Mouse (Mus musculus) heart, adult 2 months (tissue): ENCODE measurements around the gene Lhx2.

ENCODE experiments used
- CTCF ChIP-seq: fragments of 200-600 bp; IDR thresholded peaks from 2 replicates; pipeline ENCODE4 v1.8.1; 2022; ENCODE audit warnings: antibody characterized with exemption, mild to moderate bottlenecking, moderate library complexity
- EP300 ChIP-seq: fragments of 200-500 bp; IDR thresholded peaks from 2 replicates; pipeline ENCODE4 v1.6.1; 2011; ENCODE audit warnings: low read depth, low read length, control low read depth; ENCODE audit not compliant: insufficient read depth
- POLR2A ChIP-seq: fragments of 200-500 bp; IDR thresholded peaks from 2 replicates; pipeline ENCODE4 v1.6.1; 2011; ENCODE audit warnings: mild to moderate bottlenecking, low read depth, low read length, control low read depth; ENCODE audit not compliant: insufficient read depth

DNA sequence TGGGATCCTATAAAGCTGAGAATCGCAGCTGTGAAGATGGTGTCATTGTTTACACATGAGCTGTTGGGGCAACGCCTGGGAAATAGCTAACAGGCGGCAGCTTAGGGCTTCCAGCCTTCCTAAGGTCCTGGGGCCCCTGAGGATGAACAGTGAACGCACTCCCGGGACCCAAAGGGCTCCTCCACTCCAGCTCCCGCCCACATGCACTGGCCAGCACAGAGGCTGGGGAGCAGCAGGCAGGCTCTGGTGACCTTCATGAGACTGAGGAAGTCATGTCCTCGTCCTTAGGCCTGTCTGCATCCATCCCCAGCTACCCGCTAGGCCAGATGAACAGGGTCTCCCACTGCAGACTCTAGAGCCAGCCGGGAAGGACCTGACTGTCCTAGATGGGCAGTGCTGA lies 27.9 kb downstream of the Lhx2 start:
- TF ChIP-seq POLR2A (no peak), CTCF (no peak), EP300 (no peak)
